Mouse (Mus musculus) spleen, postnatal 10 days (tissue): ENCODE data around the gene Stx4a.
A peak's percentile ranks its signal among the peaks of the same experiment; 100 is the strongest.
"Not testable (repeated sequence)": the region's sequence is repeated elsewhere in the genome, so short reads cannot be mapped to it uniquely, and the experiment has no call there.

Experiments
- DNase-seq, 2 experiments: peaks; one replicate each; pipeline ENCODE4 v3.0.0; 2021 to 2022; ENCODE audit warnings: low spot score in 2 of 2

Stx4a gene

DNA sequence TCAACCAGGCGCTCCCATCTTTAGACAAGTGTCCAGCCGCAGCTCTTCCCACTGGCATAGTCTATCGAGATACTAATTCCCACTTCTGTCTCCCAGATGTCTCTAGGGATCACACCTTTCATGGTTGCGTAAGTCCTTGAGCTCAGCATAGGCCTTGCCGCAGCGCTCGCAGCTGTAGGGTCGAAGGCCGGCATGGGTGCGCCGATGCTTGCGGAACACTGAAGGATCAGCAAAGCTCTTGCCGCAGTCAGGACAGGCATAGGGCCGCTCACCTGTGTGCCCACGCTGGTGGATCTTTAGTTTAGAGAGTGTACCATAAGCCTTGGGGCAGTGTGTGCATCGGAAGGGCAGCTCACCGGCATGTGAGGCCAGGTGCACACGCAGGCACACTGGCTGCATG, 43.5 kb downstream of the Stx4a start:
- DNase-seq: no peak

DNA sequence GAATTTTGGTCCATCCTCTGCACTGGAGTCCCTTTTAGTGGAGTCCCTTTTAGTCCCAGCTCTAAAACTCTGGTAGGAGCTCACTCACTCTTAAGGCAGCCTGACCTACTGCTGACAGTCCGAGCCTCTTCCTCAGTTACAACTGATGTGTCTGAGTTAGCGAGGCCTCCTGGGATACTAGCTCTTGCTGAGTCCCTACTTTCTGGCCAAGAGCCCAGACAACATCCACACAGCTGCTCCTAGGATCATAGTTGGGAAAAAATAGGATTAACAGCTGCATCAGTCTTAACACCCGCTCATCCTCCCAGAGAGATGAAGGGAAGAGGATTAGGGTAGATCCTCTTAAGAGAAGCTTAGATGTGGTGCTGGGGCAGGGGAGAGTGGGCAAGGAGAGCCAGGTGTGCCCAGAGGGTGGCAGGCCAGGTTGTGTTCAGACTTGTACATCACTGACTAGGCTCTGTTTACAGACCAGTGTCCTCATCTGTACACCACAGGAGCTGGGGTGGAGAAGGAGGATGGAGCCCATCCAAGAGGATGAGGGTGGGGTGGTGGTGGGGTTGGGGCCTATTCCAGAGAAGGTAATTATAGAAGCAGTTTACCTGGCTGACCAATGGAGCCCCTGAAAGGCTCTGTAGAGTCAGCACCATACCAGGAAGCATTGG, 45.2 kb downstream of the Stx4a start:
- DNase-seq: no peak

DNA sequence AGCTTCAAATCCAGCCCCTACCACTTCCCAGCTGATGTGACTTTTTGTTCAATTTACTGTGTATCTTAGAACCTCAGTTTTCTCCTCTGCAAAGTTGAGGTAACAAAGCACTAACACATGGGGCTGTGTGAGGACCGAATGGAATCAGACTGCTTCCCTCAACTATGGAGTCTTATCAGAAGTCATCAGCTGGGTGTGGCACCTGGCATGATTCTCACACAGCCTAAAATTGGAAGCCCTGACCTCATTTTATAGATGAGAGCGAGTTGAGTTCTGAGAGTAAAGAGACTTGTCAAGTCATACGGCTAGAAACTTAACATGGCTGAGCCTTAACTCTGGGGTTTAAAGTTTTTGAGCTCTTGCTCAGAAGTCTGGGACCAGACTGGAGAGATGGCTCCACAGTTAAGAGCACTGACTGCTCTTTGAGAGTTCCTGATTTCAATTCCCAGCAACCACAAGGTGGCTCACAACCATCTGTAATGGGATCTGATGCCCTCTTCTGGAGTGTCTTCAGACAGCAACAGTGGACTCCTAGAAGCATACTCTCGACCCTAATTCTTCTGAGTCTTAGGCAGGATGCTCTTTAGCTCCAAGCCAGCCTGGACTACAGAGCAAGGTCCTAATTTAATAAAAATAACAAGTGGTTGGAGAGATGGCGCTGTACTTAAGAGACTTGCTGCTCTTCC, 46.2 kb downstream of the Stx4a start:
- DNase-seq: no peak

DNA sequence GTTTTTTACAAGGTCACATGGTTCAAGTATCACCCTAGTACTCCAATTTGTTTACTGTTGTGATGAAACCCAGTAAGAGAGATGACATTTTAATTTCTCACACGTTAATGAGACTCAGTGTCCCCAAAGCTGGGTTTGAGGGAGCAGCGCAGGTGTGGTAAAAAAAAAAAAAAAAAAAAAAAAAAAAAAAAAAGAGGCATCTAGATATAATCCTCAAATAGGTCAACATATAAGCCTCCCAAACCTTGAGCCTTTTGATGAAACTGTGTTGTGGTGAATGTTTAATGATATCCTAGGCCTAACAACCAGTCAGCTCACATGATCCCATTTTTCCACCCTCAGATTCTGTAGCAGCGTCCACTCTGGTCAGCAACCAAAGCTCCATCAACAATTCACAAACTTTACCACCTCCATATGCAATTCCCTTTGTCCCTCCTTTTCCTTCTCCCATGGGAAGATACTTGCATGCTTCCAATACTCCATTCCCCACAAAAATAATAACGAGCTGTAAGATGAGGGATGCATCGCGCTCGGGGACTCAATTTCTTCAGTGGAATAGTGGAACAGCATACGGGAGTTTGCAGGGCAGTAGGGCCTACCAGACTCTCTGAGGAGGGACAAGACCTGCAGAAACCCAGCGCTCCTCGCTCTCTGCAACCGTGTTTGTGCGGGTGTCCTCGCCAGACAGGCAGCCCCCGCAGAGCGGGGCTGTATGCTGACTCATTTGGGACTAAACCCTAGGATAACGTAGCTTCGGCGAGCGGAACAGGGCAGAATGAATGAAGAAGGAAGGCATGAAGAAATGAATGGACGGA, 50.9 kb downstream of the Stx4a start:
- DNase-seq: no peak

DNA sequence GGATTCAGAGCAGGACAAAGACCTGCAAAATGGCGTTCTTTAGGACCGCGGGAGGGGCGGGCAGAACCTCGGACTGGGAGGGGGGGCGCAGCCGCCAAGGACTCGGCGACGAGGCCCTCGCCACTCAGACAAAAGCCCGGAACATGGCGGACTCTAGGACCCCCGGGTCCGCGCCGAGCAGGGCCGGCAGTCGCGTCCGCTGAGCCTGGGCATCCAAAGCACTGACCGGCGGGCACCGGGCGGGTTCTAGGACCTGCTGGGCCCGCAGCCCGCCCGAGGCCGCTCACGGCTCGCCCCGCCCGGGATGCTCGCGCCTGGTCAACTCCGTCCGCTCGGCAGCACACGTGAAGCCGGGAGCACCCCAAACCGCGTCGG, 51.5 kb downstream of the Stx4a start:
- DNase-seq: peak; percentile 89 to 93

DNA sequence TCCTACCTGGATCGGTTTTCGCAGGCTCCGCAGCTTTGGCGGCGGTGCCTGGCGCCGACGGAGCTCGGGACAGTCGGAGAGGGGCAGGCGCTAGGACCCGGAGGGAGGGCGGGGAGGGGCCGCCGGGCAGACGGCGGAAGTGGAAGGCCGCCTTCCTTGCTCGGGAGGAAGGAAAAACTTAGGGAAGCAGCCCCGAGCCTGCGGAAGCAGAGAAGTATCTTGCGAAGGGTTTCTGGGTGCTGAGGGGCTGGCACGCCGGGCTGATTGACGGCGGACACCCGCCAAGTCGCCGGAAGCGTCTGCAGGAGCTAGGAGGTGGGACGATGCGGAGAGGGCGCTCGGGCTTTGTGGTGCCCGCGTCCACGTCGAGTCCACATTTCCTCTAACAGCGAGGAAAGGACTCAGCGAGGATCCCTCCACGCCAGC, 52.0 kb downstream of the Stx4a start, which contains the start of gene Zfp646:
Zfp646 (plus strand) TSS at position 181 of the 426 bp plus-strand sequence.
- DNase-seq: peak; percentile 81 to 84

DNA sequence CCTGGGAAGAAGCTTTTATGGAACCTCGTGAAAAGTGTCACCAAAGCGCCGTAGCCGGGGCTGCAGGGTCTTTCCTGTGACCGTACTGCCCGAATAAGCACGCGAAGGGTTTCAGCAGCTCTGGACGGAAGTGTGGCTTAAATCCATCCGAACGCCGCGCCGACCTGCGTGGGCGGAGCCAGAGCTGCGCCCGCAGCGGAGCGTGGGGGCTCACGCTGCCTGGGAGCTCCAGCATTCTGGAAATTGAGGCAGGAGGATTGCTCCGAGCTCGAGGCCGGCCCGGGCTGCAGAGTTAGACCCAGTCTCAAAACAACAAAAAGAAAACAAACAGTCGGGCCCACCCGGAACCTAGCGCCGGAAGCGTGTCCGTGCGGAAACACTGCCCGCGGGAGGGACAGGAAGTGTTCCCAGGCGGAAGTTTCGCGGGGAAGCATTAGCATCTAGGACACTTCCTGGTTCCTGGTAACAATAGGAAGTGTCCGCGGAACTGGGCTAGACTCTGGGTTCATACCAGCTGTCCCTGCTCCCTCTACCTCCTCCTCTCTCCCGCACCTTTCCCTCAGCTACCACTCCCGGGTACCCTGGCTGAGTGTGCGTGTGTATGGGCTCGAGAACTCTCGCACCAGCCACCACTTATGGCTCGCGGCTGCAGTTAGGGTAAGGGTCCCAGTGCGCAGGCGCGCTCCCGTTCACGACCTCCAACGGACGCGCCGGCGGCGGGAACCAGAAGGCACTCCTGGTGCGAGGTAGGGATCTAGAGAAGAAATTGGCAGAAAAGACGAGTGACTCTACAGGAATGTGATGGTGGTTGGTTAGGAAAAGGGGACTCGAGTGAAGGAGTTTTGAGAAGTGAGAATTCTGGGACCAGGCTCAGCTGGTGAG, 52.6 kb downstream of the Stx4a start, which contains the start of gene Zfp668:
Zfp668 (minus strand) TSS at position 362 of the 882 bp plus-strand sequence.
- peak; percentile 89 to 92 for DNase-seq

DNA sequence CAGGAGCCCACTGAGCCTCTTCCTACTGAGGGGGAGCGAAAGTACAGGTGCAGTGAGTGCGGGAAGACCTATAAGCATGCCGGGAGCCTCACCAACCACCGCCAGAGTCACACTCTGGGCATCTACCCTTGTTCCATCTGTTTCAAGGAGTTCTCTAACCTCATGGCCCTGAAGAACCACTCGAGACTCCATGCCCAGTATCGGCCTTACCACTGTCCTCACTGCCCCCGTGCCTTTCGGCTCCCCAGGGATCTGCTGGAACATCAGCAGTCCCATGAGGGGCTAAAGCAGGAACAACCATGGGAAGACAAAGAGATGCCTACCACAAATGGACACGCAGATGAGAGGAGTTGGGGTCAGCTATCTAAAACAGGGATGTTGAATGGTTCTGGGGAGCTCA, 55.2 kb downstream of the Stx4a start:
- DNase-seq: no peak

DNA sequence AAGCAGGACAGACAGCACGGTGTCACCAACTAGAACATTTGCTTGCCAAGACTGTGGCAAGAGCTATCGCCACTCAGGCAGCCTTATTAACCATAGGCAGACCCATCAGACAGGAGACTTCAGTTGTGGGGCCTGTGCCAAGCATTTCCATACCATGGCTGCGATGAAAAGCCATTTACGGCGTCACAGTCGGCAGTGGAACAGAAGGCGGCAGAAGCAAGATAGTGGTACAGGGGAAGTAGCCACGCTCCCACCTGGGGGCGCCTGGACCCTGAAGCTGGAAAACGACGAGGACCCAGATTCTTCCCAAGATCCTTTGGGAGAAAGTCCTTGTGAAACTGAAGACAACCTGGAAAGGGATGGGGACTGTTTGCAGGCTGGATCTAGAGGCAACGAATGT, 56.3 kb downstream of the Stx4a start:
- DNase-seq: no peak

DNA sequence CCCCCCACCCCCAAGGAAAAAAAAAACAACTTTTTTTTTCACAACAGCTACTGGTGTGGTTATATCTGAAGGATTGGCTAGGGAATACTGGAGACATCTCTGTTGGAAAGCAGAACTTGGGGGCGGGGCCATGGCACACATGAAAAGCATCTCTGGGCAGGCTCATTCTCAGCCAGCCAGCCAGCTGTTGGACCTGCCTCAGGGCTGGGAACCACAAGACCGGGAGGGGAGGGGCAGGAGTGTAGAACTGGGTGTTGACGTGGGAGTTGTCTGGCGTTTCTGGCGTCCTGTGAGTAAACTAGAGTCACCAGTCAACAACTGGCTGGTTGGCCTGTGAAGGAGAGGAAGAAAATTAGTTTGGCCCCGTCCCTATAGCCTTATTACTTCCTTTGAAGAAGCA, 61.9 kb downstream of the Stx4a start:
- no peak for DNase-seq

DNA sequence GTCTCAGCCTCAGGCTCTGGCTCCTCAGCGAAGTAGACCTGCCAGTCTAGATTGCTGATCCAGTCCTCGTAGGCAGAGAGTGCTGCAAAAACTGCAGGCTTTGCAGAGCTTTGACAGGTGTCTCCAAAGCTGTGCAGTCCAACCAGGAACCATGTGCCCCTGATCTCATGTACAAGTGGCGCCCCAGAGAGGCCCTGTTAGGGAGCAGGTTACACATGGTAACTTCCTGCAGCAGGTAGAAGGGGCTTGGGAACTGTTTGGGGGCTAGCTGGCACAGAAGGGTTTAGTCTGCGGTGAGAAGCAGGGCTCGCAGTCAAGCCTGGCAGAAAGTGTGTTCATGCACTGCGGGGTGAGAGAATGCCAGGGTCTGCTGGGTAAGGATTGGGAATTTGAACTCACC, 62.5 kb downstream of the Stx4a start:
- DNase-seq: no peak

DNA sequence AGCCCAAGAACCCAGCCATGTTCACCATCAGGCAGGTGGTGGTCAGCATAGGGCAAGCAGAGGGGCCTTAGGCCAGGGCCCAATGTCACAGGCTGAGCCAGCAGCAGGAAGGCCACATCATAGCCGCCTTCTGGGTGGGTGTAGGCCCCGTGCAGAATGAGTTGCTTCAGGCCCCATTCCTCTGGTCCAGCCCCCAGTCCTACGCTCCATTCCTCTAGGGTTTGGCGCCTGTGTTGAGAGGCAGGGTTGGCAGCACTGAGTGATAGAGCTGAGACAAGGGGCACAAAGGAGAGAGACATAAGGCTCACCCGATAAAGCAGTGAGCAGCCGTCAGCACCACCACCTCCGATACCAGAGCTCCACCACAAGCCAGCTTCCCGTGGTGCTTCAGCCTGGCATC, 63.1 kb downstream of the Stx4a start:
- no peak for DNase-seq

DNA sequence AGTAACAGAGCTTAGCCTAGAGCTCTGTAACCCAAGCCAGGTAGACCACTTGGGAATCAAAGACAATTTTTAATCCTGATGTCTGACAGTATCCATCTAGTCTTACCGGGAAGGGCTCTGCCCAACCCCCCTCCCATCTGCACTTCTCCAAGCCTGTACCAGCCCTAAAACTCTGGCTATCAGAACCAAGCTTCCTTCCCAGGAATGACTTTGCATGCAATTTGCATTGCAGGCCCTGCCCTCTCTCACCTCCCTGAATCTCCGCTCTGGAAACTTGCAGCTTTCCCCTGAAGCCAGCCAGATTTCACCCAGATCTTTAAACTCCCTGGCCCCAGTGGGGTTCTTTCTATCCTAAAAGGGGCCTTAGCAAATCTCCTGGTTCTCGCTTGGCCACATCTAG, 63.7 kb downstream of the Stx4a start:
- no peak for DNase-seq

DNA sequence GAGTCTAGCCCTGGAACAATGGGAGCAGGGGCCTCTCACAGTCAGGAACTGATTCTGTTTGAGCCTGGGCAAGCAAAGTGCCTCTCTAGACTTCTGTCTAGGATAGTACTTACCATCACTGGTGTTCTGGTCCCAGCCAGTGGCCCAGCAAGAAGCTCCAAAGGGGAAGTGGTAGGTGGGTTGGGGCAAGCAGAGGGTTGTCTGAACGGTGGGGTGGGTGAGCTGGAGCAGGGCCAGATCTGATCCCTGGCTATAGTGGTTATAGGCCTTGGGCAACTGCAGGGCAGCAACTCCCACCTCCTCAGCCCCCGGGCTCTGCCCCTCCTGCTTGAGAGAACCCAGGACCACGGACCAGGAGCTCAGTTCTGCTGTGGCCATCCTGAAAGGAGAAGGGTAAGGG, 64.7 kb downstream of the Stx4a start:
- no peak for DNase-seq

DNA sequence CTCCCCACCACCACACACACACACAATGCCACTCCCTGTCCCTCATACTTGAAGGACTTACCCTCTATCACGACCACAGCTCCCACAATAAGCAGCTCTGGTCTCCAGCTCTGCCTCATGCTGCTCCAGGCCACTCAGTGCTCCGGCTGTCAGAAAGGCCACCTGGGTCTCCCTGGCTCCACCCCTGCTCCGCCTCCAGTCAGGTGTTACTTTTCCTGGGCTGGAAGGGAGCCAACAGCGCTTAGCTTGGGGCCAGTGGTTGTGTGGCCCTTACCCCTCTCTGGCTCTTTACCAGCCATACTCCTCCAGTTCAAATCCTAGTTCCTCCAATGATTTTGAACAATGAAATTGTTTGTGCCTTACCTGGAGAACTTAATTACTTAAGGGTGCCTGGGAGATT, 66.7 kb downstream of the Stx4a start, which contains the start of gene Prss53:
Prss53 (minus strand) TSS at position 173 of the 400 bp plus-strand sequence.
- no peak for DNase-seq

DNA sequence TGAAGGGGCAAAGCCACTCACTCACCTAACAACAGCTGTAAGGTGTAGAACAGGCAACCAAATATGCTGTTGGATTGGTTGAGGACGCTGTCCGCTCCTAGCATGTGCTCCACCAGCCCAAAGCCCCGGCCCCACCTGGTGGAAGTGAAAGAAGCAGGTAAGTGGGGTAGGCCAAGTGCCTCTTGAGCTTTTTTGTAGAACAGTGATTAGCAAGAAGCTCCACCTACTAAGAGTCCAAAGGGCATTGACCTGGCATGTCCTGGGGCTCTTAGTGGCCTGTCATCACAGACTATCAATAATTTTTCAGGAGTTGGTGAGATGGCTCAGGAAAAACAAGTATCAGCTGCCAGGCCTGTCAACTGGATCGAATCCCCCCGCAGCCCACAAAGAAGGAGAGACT, 70.4 kb downstream of the Stx4a start:
- DNase-seq: no peak

DNA sequence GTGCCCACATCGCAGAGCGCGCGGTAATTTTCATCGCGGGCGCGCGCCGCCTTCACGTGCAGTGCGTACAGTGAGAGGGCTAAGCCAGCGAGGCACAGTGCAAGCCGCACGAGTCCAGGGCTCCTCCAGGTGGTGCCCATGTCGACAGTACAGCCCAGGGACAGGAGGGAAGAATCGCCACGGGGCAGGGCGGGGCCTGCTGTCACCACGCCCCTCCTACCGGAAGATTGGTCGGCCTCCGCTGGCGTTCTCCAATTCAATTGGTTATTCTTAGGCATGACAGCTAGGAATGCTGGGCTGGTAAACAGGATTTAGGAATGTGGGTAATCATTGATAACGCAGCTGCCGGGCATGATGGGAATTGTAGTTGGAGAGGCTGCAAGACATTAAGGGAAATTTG, 71.3 kb downstream of the Stx4a start, which contains the start of the genes Gm21974 and Vkorc1:
Gm21974 (minus strand) TSS at position 13 of the 400 bp plus-strand sequence.
Vkorc1 (minus strand) TSS at position 176 of the 400 bp plus-strand sequence.
- peak; percentile 86 to 93 for DNase-seq

DNA sequence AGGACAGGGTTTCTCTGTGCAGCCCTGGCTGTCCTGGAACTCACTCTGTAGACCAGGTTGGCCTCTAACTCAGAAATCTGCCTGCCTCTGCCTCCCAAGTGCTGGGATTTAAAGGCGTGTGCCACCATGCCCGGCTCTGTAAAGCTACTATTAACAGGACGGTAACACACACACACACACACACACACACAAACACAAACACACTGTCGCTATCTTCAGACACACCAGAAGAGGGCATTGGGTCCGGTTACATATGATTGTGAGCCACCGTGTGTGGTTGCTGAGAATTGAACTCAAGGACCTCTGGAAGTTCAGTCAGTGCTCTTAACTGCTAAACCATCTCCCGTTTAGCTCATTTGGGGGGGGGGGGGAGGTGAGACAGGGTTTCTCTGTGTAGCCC, 71.8 kb downstream of the Stx4a start:
- DNase-seq: not testable (repeated sequence)

DNA sequence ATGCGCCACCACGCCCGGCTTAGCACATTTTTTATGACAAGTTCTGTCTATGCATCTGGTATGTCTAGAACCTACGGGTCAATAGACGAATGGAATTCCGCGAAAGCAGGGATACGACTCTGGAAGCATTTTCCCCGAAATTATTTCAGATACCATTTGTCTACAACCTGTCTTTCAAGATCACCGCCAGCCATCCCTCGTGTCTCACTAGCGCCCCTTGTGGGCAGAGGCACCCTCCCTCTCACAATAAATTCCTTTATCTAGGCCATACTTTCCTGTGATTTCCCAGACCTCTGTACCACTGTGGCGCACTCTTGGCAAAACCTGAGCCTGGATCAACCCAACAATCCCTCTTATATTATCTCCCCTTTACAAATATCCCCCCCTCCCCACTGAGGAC, 72.3 kb downstream of the Stx4a start:
- peak; percentile 75 to 90 for DNase-seq

DNA sequence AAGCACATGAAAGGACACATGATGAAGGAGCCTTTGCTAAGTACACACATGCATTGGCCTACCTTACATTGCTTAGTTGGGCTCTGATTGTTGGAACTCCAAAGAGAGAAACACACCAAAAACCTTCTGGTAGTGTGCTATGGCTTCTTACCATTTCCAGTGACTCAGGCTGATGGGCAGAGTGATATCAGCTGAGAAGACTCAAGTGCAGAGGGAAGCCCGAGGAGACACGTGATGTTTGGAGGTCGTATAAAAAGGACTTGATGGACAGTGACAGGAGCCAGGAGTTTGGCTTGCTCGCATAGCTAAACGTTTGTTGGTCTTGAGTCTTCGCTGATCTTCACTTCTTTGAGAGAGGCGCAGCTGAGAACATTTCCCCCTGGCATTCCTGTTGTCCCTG, 73.4 kb downstream of the Stx4a start:
- DNase-seq: no peak
